Mouse (Mus musculus) E14TG2a.4 (cell line): ENCODE measurements around the gene Rtkn2.

ENCODE experiments used
- CTCF ChIP-seq: conservative IDR thresholded peaks from 2 replicates; pipeline ENCODE4 v1.5.1; 2014; ENCODE audit warnings: low read length
- NANOG ChIP-seq: IDR thresholded peaks from 2 replicates; pipeline ENCODE4 v1.6.1; 2014; ENCODE audit warnings: borderline replicate concordance, low read length, mixed read lengths
- POU5F1 ChIP-seq: IDR thresholded peaks from 2 replicates; pipeline ENCODE4 v1.6.1; 2014; ENCODE audit warnings: low read length, borderline replicate concordance

DNA sequence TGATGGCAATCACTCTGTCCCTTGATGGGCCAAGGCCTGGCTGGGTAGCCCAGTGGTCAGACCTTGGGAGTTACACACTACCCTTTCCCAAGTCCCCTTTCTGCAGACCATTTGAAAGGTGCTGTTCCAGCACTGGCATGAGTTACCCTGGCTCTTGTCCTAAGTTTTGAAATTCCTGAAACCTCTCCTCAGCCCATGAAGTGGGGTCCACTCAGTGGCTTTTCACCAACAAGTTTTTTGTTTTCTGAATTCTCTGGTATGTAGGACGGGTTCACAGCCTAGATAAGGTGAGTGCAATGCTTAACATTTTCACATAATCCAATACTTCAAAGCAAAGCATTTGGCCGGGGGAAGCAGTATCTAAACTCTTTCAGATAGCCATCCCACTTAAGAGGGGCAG lies 115.8 kb downstream of the Rtkn2 start:
- TF ChIP-seq CTCF, result no peak
- no peak for TF ChIP-seq NANOG
- TF ChIP-seq POU5F1, result no peak
